Comparison of ENCODE assay signal across 47 mouse cellular contexts in genomic region chr5:92287840-92288239, GRCm38 (mm10). TPM values are rescaled to one million over a fixed set of nuclear protein-coding genes. Genes with fewer than 3 reads are reported as not detected.
"Had no signal": no experiment of that assay in that cellular context is flagged by ENCODE, and none has a peak within 500 bp of the region (broad histone marks: within the 10 kb centered on the region; RNA-seq: fewer than 3 reads in every experiment).

No protein-coding gene starts in this region.

- H3K27ac ChIP-seq: heart, embryonic 10.5 days; heart, embryonic 13.5 days; heart, embryonic 15.5 days; hindbrain, embryonic 10.5 days; hindbrain, embryonic 12.5 days; hindbrain, embryonic 13.5 days; hindbrain, embryonic 14.5 days; hindbrain, embryonic 15.5 days; hindbrain, postnatal 0 days; intestine, embryonic 15.5 days; kidney, embryonic 15.5 days; kidney, postnatal 0 days; layer of hippocampus, adult 2 months; left cerebral cortex, adult 2 months had no signal

- H3K4me3 ChIP-seq: heart, embryonic 10.5 days; heart, embryonic 12.5 days; heart, embryonic 13.5 days; heart, embryonic 15.5 days; hindbrain, embryonic 10.5 days; hindbrain, embryonic 12.5 days; hindbrain, embryonic 13.5 days; hindbrain, embryonic 15.5 days; intestine, embryonic 15.5 days; kidney, embryonic 15.5 days; layer of hippocampus, adult 2 months; left cerebral cortex, adult 2 months had no signal

- H3K4me2 ChIP-seq: heart, embryonic 11.5 days; heart, embryonic 12.5 days; heart, embryonic 13.5 days; heart, embryonic 15.5 days; hindbrain, embryonic 12.5 days; hindbrain, embryonic 13.5 days; hindbrain, embryonic 14.5 days; hindbrain, embryonic 15.5 days; intestine, embryonic 15.5 days; kidney, embryonic 15.5 days had no signal

- ATAC-seq: hindbrain, embryonic 16.5 days; hindbrain, postnatal 0 days; inflammation-experienced regulatory T-cells, adult 6 months; intestine, embryonic 15.5 days; intestine, embryonic 16.5 days; intestine, postnatal 0 days had no signal

- H3K9ac ChIP-seq: heart, embryonic 12.5 days; heart, embryonic 13.5 days; heart, embryonic 15.5 days; hindbrain, embryonic 12.5 days; hindbrain, embryonic 13.5 days; hindbrain, embryonic 14.5 days; hindbrain, embryonic 15.5 days; intestine, embryonic 15.5 days; kidney, embryonic 15.5 days had no signal

- DNase-seq: heart, postnatal 10 days; heart, postnatal 36 days; heart, postnatal 4 days; kidney, adult 11 months; kidney, adult 18-20 months; kidney, adult 2 months; kidney, adult 8-10 months; kidney, adult 9 months; kidney, postnatal 14 days; kidney, postnatal 25 days; kidney, postnatal 36 days; kidney, postnatal 4 days; layer of hippocampus, adult 9-11 months; layer of hippocampus, postnatal 36 days had no signal

- H3K9me3 ChIP-seq: heart, embryonic 10.5 days; heart, embryonic 12.5 days; heart, embryonic 13.5 days; heart, embryonic 15.5 days; hindbrain, embryonic 10.5 days; hindbrain, embryonic 12.5 days; hindbrain, embryonic 13.5 days; hindbrain, embryonic 15.5 days; intestine, embryonic 15.5 days; kidney, embryonic 15.5 days had no signal

- H3K4me1 ChIP-seq: heart, embryonic 10.5 days; hindbrain, embryonic 10.5 days; hindbrain, embryonic 12.5 days; hindbrain, embryonic 13.5 days; hindbrain, embryonic 15.5 days; kidney, embryonic 15.5 days had no signal

- H3K27me3 ChIP-seq: heart, embryonic 12.5 days; heart, embryonic 13.5 days; heart, embryonic 15.5 days; hindbrain, embryonic 12.5 days; hindbrain, embryonic 13.5 days; hindbrain, embryonic 15.5 days; intestine, embryonic 15.5 days; kidney, embryonic 15.5 days had no signal

RNA-seq across cellular contexts. Expression of gene Ppef2, which starts 31.8 kb away (rescaled TPM):
- total RNA-seq: heart, postnatal 10 days; heart, postnatal 36 days; heart, postnatal 4 days; hematopoietic stem cell, adult 5-6 weeks had no signal
- polyA plus RNA-seq: heart, embryonic 12.5 days; heart, embryonic 13.5 days; heart, embryonic 14.5 days; heart, embryonic 15.5 days; heart, embryonic 16.5 days; heart, postnatal 0 days; hindbrain, embryonic 11.5 days had no signal

RNA-seq across cellular contexts. Expression of gene Cxcl9, which starts 40.0 kb away (rescaled TPM):
- total RNA-seq: hindbrain, postnatal 0 days; layer of hippocampus, adult 18-20 months; layer of hippocampus, adult 2 months; layer of hippocampus, postnatal 10 days; layer of hippocampus, postnatal 14 days; layer of hippocampus, postnatal 25 days; layer of hippocampus, postnatal 36 days; left cerebral cortex, adult 18-20 months; left cerebral cortex, adult 2 months had no signal
- polyA plus RNA-seq: heart, embryonic 10.5 days; heart, embryonic 11.5 days; heart, embryonic 12.5 days; heart, embryonic 13.5 days; heart, embryonic 14.5 days; heart, embryonic 15.5 days; hindbrain, embryonic 10.5 days; hindbrain, embryonic 11.5 days; hindbrain, embryonic 12.5 days; hindbrain, embryonic 13.5 days; hindbrain, embryonic 14.5 days; hindbrain, embryonic 15.5 days; hindbrain, embryonic 16.5 days; hindbrain, postnatal 0 days; intestine, embryonic 14.5 days; intestine, embryonic 15.5 days; intestine, embryonic 16.5 days; kidney, embryonic 14.5 days; kidney, embryonic 15.5 days; kidney, embryonic 16.5 days had no signal

RNA-seq across cellular contexts. Expression of gene Art3, which starts 43.8 kb away (rescaled TPM):
- total RNA-seq: hematopoietic stem cell, adult 5-6 weeks had no signal
